Mouse (Mus musculus) forebrain, embryonic 11.5 days (tissue): ENCODE measurements around the gene Slc22a6. TPM values are rescaled to one million over a fixed set of nuclear protein-coding genes. Genes with fewer than 3 reads are reported as not detected.

ENCODE experiments used
- ATAC-seq: fragments of 200-750 bp; cut with Nextera tagmentation; replicated peaks from 2 replicates; pipeline ENCODE4 v1.8.0; 2017; ENCODE audit warnings: moderate TSS enrichment; ENCODE audit not compliant: low FRiP score
- DNase-seq: peaks from one replicate; pipeline ENCODE4 v3.0.0-alpha.2; 2017; ENCODE audit warnings: low spot score
- H3K27ac ChIP-seq: fragments of 300-500 bp; sonication (generic); 2 replicates; pipeline ENCODE4 v1.5.1; 2014; ENCODE audit warnings: low read depth, low read length
- H3K27me3 ChIP-seq: fragments of 300-500 bp; sonication (generic); 2 replicates; pipeline ENCODE4 v1.6.1; 2014; ENCODE audit warnings: mild to moderate bottlenecking, low read length, mixed read lengths; ENCODE audit not compliant: control insufficient read depth, insufficient read depth
- H3K36me3 ChIP-seq: fragments of 300-500 bp; sonication (generic); 2 replicates; pipeline ENCODE4 v1.6.1; 2014; ENCODE audit warnings: mild to moderate bottlenecking, low read length, moderate library complexity, mixed read lengths; ENCODE audit not compliant: control insufficient read depth, insufficient read depth
- H3K4me1 ChIP-seq: fragments of 300-500 bp; sonication (generic); replicated peaks from 2 replicates; pipeline ENCODE4 v1.6.1; 2014; ENCODE audit warnings: low read length, mixed read lengths; ENCODE audit not compliant: control insufficient read depth, insufficient read depth
- H3K4me2 ChIP-seq: fragments of 300-500 bp; sonication (generic); 2 replicates; pipeline ENCODE4 v1.6.1; 2014; ENCODE audit warnings: low read depth, mild to moderate bottlenecking, low read length, moderate library complexity, mixed read lengths; ENCODE audit not compliant: severe bottlenecking
- H3K4me3 ChIP-seq: fragments of 300-500 bp; sonication (generic); 2 replicates; pipeline ENCODE4 v1.5.1; 2014; ENCODE audit warnings: low read depth, low read length
- H3K9ac ChIP-seq: fragments of 300-500 bp; sonication (generic); 2 replicates; pipeline ENCODE4 v1.6.1; 2014; ENCODE audit warnings: low read length
- H3K9me3 ChIP-seq: fragments of 300-500 bp; sonication (generic); 2 replicates; pipeline ENCODE4 v1.6.1; 2016; ENCODE audit warnings: low read length, mixed read lengths; ENCODE audit not compliant: control insufficient read depth
- whole genome bisulfite sequencing: fragments of 180-500 bp; shearing (Covaris S2); extraction: QIAGEN DNeasy Blood & Tissue Kit; methylation state at CpG from one replicate; pipeline ENCODE4 v1.1.7; 2014; 5-methylcytosine and 5-hydroxymethylcytosine counted together
- polyA plus RNA-seq: library from polyadenylated mRNA; unstranded; fragments of >200 nt; fragmentation: Nextera tagmentation; extraction: Ambion mirVana; gene quantifications from 2 replicates; pipeline ENCODE4 v1.2.1, GENCODE M21; 2014

The Slc22a6 gene
- 0.13 and 0.36 TPM in 2 replicates for polyA plus RNA-seq

- DNase-seq (no peak), ATAC-seq (no peak)
- Histone ChIP-seq H3K9ac (no peak within 1 kb of the TSS), H3K27ac (no peak within 1 kb of the TSS), H3K4me1 (no peaks in the 10 kb centered on the region), H3K9me3 (no peaks in the 10 kb centered on the region), H3K36me3 (no peaks in the 10 kb centered on the region), H3K4me3 (no peak within 1 kb of the TSS), H3K27me3 (no peaks in the 10 kb centered on the region), H3K4me2 (no peak within 1 kb of the TSS)
- 7% methylated on average over 7 of the region's 7 CpGs for WGBS
Measured at GRCm38 (mm10) chr19:8617904-8618303, at the start of gene Slc22a6. TSS of gene Slc22a6 (plus strand) at chr19:8618039.

- Histone ChIP-seq H3K27ac (no peak overlapping the region), H3K27me3 (no peaks in the 10 kb centered on the region), H3K9me3 (no peaks in the 10 kb centered on the region), H3K4me2 (peak overlapping the region; percentile 36), H3K36me3 (no peaks in the 10 kb centered on the region), H3K9ac (peak overlapping the region; percentile 24; the same call in 1 of the 2 replicates), H3K4me1 (no peaks in the 10 kb centered on the region), H3K4me3 (0 out of 2 replicates have a peak overlapping the region, but pooled peaks have one; percentile 4)
- 6% methylated on average over 14 of the region's 14 CpGs for WGBS
- 0 out of 2 replicates have a peak, but pooled peaks have one; percentile 44 for ATAC-seq
- DNase-seq = peak; percentile 68
Measured at GRCm38 (mm10) chr19:8569453-8569863, 48.4 kb upstream of the Slc22a6 start.

- WGBS = 67% methylated on average over 2 of the region's 2 CpGs
Measured at GRCm38 (mm10) chr19:8570341-8571040, 47.3 kb upstream of the Slc22a6 start.

GRCm38 (mm10) chr19:8571746-8572145, 46.1 kb upstream of the Slc22a6 start:
- no peak overlapping the region for H3K4me2 ChIP-seq
- no peak overlapping the region for H3K9ac ChIP-seq
- WGBS = 79% methylated on average over 7 of the region's 7 CpGs
- H3K27me3 ChIP-seq = no peaks in the 10 kb centered on the region
- no peaks in the 10 kb centered on the region for H3K9me3 ChIP-seq
- H3K36me3 ChIP-seq = no peaks in the 10 kb centered on the region
- no peak overlapping the region for H3K27ac ChIP-seq
- no peak for DNase-seq
- ATAC-seq = no peak
- no peaks in the 10 kb centered on the region for H3K4me1 ChIP-seq
- no peak overlapping the region for H3K4me3 ChIP-seq

More at GRCm38 (mm10) chr19:8570341-8571040, 47.3 kb upstream of the Slc22a6 start:
- H3K4me3 ChIP-seq = no peak overlapping the region
- H3K27ac ChIP-seq = no peak overlapping the region
- no peak overlapping the region for H3K4me2 ChIP-seq
- H3K27me3 ChIP-seq = no peaks in the 10 kb centered on the region
- no peak overlapping the region for H3K9ac ChIP-seq
- no peak for ATAC-seq
- no peaks in the 10 kb centered on the region for H3K9me3 ChIP-seq
- H3K4me1 ChIP-seq = no peaks in the 10 kb centered on the region
- DNase-seq = no peak
- no peaks in the 10 kb centered on the region for H3K36me3 ChIP-seq

- no peak overlapping the region for H3K27ac ChIP-seq
- H3K9ac ChIP-seq = no peak overlapping the region
- H3K36me3 ChIP-seq = no peaks in the 10 kb centered on the region
- no peak for ATAC-seq
- no peaks in the 10 kb centered on the region for H3K4me1 ChIP-seq
- no peak overlapping the region for H3K4me2 ChIP-seq
- no peak overlapping the region for H3K4me3 ChIP-seq
- 44% methylated on average over 3 of the region's 3 CpGs for WGBS
- DNase-seq = no peak
- H3K9me3 ChIP-seq = no peaks in the 10 kb centered on the region
- no peaks in the 10 kb centered on the region for H3K27me3 ChIP-seq
Measured at GRCm38 (mm10) chr19:8572485-8572884, 45.4 kb upstream of the Slc22a6 start.

GRCm38 (mm10) chr19:8577432-8577831, 40.4 kb upstream of the Slc22a6 start:
- DNase-seq = peak; percentile 35
- no peak for ATAC-seq

GRCm38 (mm10) chr19:8578293-8578969, 39.4 kb upstream of the Slc22a6 start:
- peak; percentile 69 for ATAC-seq
- 8% methylated on average over 24 of the region's 24 CpGs for WGBS
- H3K27me3 ChIP-seq = no peaks in the 10 kb centered on the region

More at GRCm38 (mm10) chr19:8577432-8577831, 40.4 kb upstream of the Slc22a6 start:
- Histone ChIP-seq H3K36me3 (no peaks in the 10 kb centered on the region), H3K9me3 (no peaks in the 10 kb centered on the region), H3K4me2 (no peak overlapping the region), H3K4me3 (no peak overlapping the region), H3K27me3 (no peaks in the 10 kb centered on the region), H3K9ac (no peak overlapping the region), H3K27ac (no peak overlapping the region), H3K4me1 (peaks cover 2% of the 10 kb centered on the region; the same call in 1 of the 2 replicates)
- 93% methylated on average over 4 of the region's 4 CpGs for WGBS

GRCm38 (mm10) chr19:8578970-8579342, 38.9 kb upstream of the Slc22a6 start:
- 76% methylated on average over 2 of the region's 2 CpGs for WGBS
- Histone ChIP-seq H3K27ac (no peak overlapping the region), H3K4me2 (peak overlapping the region; percentile 57; the same call in 1 of the 2 replicates), H3K9me3 (no peaks in the 10 kb centered on the region), H3K36me3 (no peaks in the 10 kb centered on the region), H3K27me3 (no peaks in the 10 kb centered on the region), H3K9ac (0 out of 2 replicates have a peak overlapping the region, but pooled peaks have one; percentile 23), H3K4me3 (no peak overlapping the region), H3K4me1 (peaks cover 2% of the 10 kb centered on the region; the same call in 1 of the 2 replicates)
- ATAC-seq = no peak
- DNase-seq = no peak

More at GRCm38 (mm10) chr19:8578293-8578969, 39.4 kb upstream of the Slc22a6 start:
- no peaks in the 10 kb centered on the region for H3K36me3 ChIP-seq
- H3K4me1 ChIP-seq = peaks cover 2% of the 10 kb centered on the region; the same call in 1 of the 2 replicates
- no peak overlapping the region for H3K27ac ChIP-seq
- no peaks in the 10 kb centered on the region for H3K9me3 ChIP-seq
- H3K9ac ChIP-seq = peak overlapping the region; percentile 23
- H3K4me3 ChIP-seq = peak overlapping the region; percentile 21
- peak overlapping the region; percentile 57 for H3K4me2 ChIP-seq
- peak; percentile 76 for DNase-seq
